Mouse (Mus musculus) cerebellum, postnatal 36 days (tissue): ENCODE measurements around the gene Zgpat.
A peak's percentile ranks its signal among the peaks of the same experiment; 100 is the strongest.

ENCODE experiments used
- DNase-seq, 2 experiments: peaks; one replicate each; pipeline ENCODE4 v3.0.0; 2021 to 2022; ENCODE audit warnings: mixed read lengths in 2 of 2

The Zgpat gene

DNA sequence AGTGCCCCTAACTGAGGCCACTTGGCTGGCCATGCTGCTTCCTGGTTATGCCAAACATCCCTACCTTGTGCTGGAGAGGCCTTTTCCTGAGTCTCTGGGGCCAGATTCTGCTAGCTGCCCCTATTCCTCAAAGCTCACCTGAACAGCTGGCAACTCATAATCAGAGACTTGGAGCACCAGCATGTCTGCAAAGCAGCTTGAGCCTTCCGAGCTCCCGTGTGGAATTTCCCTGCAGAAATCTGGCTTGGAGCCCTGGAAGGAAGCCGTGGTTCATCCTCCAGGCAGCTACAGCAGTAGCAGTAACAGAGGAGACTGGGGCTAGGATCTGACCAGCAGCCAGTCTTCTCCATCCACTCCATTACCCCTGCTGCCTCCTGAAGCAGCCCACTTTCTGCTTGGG is 21.2 kb downstream of the Zgpat start:
- peak; percentile 87 to 88 for DNase-seq

DNA sequence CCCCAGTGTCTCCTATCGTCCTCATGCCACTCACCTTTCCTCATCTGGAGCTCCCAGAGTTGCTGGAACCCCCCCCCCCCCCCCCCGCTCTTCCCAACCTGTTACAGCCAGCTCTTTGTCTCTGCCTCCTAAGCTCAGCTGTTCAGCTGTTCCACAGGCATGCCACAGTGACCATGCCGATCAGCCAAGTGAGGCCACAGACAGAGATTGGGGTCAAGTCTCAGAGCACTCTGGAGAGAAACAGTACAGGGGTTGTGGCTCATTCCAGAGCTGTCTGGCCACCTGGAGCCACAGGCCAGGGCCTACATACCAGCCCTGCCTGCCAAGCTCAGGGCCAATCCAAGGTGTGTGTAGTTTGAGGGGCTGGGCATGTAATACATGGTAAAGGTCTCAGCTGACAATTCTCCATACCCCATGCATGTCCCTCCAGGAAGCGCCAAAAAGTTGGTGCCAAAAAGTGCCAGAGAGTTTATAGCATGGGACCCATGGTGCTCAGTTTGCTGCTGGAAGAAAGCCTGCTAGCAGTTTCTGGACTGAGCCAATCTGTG is 22.0 kb downstream of the Zgpat start:
- no peak for DNase-seq

DNA sequence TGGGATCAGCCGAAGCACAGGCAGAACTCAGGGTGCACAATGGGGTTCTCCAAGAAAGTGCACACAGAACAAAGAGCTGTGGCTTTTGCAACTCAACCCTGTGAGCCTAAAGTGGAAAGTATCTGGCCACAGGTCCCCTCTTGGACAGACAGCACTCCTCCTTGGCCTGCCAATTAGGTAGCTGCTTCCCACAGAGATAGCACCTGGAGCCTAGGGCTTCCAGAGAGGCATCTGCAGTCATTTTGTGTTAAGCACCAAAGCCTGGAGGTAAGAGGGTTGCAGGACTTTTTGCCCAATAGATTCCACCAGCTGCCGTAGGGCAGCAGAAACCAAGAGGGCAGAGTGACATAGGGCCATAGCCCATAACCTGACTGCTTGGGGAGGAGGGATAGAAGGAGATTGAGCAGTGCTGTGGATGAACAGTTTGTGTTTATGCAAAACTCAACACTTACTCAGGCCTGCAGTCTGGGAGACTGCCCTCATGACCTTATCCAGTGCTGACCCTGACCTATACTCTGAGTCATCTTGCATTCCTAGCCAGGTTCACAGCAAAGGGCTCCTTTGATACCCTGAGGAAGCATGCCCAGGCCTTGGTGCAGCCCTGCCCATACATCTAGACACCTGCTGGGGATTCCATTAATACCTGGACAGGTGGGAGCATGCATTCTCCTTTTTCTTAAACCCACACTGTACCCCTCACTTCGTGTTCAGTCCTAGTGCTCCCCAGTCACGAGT is 25.6 kb downstream of the Zgpat start:
- peak; percentile 64 to 66 for DNase-seq

DNA sequence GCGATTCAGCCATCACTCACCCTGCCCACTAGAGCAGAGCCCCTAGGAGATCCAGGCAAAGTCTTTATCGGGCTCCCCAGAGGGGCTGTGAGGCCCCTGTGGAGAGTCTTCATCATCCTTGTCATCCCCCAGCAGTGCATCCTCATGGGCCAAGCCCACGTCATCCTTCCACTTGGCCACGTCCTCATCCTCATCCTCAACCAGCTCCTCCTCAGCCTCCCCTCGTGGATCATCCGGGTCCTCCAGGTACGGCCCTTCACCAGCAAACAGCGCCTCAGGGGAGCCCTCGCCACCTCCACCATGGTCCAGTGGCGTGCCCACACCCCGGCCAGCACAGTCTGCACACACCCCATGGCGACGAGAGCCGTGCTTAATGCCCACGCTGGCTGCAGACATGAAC is 26.3 kb downstream of the Zgpat start:
- no peak for DNase-seq

DNA sequence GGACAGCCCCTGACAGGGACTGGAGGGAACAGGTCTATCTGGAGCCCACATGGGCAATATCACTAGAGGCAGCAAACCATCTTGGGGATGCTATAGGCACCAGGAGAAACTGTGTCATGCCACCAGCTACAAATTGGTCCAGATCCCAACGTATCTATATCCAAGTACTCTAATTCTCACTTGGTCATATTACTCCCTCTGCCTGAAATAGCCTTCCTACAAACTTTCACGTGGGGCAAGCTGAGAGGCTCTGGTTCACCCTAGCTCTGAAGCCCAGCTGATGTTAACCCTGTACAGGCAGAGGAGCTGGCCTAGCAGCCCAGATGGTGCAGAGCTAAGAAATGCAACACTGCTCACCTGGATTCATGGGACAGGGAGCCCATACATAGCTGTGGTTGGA is 26.8 kb downstream of the Zgpat start:
- no peak for DNase-seq

DNA sequence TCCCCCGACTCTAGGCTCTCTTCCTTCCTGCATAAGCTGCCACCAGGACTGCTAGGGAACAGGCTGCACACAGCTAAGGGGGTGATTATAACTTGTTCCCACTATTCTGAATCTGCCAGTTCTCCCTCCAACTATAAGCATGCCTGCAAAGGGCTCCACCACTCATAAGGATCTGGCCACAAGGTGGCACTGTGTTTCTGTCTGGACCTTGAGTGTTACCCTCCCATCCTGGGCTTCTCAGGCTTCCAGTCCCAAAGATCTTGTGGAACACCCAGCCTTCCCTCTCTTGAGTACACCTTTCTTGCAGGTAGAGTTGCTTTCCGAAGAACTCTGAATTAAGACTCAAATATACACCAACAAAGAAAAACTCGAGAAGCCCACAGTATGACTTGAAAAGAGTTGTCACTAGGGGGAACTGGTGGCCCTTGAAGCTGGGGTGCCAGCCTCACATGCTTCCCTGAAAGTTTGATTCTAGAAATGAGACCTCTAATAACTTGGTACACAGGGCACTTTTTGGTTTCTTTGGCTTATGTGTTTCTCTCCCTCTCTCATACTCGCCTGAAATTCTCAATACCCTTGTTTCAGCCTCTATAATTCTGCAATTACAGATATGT is 28.0 kb downstream of the Zgpat start:
- DNase-seq: peak; percentile 89 to 95

DNA sequence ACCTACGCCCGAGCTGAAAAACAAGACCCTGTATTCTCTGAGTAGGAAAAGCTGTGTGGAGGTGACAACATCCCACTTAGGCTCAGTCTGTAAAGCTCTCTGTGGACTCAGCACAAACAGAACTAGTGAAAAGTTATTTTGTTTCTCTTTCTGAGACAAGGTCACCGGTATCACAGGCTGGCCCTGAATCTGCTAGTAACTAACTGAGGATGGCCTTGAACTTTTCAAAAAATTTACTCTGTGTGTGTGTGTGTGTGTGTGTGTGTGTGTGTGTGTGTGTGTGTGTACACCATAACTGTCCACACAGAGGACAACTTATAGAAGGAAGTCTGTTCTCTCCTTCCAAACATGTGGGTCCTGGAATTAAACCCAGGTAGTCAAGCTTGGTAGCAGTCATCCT is 29.4 kb downstream of the Zgpat start:
- no peak for DNase-seq

DNA sequence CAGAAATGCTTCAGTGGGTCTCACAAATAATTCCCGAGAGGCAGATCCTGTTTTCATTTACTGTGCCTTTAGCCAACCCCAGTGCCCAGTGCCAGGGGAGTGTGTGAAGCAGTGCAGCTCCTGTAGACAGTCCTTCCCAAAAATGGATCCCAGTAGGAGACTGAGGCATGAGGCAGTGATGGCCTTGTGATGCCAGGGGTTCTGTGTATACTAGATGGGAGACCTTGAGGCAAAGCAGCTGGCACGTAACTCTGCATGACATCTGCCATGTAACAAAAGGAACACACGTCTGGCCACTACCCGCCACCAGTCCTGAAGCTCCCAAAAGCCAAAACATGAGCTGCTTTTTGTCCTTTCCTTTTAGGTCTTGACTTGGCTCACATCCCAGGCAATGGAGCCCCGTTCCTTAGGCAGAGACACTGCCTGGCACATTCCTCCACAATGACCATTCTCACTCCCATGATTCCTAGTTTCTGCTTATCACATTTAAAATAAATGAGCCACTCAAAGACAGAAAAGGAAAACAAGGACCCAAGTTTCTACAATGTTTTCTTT is 32.6 kb downstream of the Zgpat start:
- no peak for DNase-seq

DNA sequence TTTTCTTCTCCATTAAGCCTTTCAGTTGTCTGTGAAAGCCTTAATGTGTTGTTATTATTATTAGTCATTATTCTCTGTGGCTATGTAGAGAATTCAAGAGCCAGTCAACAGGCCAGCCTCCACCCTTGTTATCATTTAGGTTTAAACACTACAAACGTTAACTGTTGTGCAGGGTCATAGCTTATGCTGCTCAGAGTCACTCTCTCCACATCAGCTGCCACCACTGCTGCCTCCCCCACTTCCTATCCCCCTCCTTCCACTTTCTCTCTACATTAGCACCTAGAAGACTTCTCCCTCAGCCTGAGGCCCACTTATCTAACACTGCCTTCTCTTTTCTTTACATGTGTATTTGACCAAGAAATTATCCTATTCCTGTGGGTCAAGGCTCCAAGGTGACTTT is 36.8 kb downstream of the Zgpat start:
- no peak for DNase-seq

DNA sequence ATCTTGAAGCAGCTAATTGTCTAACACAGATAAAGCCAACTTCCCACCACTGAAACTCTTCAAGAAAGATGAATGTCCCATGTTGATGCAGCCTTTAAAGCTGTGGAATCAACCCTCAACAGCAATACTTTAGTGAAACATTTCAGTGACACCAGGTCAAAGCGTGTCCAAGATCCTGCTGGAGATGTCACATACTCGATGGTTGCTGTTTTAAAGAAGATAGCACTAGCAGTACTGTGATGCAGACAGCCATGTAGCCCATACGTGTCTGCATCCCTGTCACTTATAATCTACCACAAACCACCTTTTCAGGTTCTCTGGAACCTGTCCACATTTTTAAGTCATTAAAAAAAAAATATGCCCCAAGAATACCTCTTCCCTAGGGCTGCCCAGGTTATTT is 39.0 kb downstream of the Zgpat start:
- no peak for DNase-seq

DNA sequence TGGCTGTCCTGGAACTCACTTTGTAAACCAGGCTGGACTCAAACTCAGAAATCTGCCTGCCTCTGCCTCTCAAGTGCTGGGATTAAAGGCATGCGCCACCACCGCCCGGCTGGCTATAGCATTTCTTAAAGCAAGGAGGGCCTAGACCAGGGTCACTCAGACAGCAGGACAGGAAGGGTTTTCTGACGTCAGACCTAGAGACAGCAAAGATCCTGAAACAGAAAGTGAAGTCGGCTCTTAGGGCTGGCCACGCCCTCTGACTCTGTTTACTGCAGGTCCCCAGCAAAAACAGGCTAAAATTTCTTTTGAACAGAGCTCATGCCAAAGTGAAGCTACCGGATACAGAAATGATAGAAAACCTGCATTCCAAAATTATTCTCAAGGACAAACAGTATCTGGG is 44.9 kb downstream of the Zgpat start:
- no peak for DNase-seq

DNA sequence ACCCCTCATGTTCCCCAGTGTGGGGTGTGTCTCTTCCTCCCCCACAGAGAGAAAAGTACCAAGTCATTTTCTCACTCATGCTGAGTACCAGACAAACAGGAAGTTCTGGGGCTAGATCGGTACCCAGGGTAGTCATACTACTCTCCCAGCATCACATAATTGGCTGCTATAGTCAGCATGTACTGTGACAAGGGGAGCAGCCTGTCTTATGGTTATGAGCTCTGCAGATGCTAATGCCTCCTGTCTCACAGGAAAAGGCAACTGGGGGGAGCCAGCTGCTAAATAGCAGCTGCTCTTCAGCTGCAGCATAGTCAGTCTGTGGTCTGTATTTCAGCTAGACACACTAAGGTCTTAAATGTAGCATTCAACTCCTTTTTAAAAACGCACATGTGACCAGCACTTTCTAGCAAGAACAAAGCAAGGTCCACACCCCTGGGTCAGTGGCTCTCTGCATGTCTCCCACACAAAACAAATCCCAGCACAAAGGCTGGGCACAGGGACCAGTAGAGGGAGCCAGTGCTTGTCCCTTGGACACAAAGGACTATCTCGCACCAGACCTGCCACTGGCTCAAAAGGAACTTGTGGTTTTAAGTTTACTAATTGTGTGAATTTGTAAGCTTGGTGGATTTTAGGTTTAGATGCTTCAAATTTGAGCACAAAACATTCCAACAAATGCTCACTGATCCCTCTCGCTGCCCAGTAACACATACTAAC is 46.2 kb downstream of the Zgpat start:
- DNase-seq: peak; percentile 68 to 69

DNA sequence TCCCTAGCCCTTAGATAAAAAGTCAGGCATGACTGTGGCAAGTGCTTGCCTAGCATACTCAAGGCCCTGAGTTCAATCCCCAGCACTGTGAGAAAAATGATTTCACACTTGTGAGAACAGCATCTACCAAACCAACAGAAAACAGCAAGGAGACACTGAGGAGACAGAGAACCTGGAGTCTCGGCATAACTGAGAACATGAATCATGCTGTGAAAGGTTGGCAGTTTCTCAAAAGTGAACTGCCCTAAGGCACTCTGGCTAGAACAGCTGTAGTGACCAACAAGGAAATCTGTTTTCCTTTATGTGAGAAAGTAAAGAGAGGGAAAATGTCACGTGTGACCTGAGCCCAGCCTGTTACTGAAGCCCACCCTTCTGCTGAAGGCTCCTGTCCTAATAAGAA is 48.4 kb downstream of the Zgpat start:
- no peak for DNase-seq

DNA sequence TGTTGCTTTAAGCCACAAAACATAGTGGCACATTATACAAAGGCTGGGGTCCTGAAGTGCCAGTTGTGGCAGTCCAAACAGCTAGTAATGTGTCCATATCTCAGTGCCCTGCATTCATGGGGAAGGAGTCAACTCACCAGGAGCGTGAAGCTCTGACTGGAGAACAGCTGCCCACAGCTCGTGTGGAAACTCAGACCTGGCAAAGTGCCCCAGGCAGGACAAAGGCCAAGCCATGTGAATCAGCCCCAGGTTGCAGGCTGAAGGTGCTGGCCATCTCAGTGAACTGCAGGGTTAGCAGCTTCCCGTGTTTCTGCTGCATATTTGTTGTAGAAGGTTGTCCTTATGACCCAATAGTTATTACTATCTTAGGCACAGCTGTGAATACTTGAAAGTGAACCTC is 51.2 kb downstream of the Zgpat start:
- DNase-seq: peak; percentile 73 to 78

DNA sequence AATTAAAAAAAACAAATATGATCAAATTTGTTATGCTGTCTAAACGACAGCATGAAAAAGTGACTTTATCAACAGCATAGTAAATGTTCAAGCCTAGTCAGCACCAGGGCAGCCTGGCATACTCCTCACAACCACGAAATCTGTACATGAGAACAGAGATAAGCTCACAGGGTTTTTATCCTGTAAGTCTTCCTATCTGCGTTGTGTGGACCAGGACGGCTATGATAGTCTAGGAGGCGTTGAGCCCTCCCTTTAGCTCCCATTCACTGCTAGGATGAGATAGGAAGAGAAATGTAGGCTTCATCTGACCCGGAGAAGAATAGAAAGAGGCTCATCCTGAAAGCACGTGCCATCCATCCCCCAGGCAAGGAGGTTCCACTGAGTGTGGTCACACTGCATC is 54.6 kb downstream of the Zgpat start:
- no peak for DNase-seq

DNA sequence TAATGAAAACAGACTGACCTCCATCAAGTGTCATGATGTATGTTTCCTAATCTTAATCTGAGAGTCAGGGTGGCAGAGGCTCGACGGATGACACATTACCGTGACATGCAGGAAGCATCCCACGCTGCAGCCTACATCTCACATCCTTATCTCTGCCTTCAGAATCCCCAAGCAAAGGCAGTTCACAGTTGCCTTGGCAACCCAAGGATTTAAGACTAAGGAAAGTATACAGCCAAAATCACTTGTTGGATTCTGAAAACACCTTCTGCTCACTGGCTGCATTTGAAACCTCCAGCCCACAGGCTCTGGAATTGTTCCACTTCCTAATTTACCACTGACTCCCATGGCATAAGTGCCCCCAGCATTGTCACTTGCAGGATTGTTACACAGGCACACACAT is 55.7 kb downstream of the Zgpat start:
- DNase-seq: no peak

DNA sequence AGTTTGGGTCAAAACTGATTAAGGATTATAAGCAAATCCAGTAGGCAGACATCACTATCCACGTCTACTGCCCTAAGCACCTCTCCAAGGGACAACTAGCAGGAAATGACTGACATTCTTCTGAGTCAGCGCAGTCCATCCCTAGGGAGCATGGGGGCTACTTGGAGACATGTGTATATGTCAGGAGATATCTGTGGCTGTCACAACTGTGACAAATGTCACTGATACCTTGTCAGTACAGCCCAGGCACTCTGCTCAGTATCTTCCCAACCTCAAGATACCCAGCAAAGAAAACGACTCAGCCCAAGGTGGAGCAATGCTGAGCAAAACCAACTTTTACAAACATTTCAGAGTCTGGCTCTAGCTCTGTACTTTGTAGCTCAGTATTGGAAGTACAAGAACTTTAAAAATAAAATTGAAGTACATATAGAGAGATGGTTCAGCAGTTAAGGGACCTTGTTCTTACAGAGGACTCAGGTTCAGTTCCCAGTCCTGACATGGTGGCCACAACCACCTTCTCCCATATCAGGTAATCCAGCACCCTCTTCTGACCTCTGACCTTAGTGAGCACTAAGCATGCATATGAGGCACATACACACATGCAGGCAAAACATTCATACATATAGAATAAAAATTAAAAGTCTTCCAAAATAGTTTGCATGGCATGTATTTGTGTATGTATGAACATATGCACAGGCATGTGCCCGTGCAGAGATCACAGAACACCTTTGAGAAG is 56.3 kb downstream of the Zgpat start:
- no peak for DNase-seq

DNA sequence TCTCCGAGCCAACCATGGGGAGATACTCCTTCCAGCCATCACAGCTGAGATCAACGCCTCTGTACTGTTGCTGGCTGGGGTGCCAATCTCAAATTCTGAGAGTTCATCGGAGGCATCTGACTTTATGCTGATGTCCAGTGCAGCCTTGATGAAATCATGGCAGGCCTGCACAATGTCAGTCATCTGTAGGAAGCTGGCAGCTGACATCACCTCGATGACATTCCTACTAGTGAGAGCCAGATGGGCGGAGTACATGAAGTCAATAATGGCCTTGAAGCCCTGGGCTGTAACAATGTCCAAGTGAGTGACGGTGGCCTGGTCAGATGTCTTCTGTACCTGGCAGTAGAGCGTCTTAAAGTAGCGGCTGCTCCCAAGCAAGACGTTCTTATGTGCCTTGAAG is 59.1 kb downstream of the Zgpat start:
- DNase-seq: no peak
